Mouse (Mus musculus) adrenal gland, postnatal 10 days (tissue): ENCODE data around the gene Plcz1. TPM values are rescaled to one million over a fixed set of nuclear protein-coding genes. Genes with fewer than 3 reads are reported as not detected.
A peak's percentile ranks its signal among the peaks of the same experiment; 100 is the strongest.

Experiments used
- DNase-seq: peaks from one replicate; pipeline ENCODE4 v3.0.0; 2021; ENCODE audit warnings: mixed read lengths
- long read RNA-seq, 2 experiments: library from polyadenylated mRNA; stranded (forward); transcript quantifications; one replicate each; pipeline ENCODE4 v2.0.0; 2021
- total RNA-seq, 2 experiments: library from RNA; stranded (reverse); gene quantifications; 2 replicates each; pipeline ENCODE4 v1.2.3; 2021

Gene Plcz1
- total RNA-seq = not detected
- long read RNA-seq, experiment 1 = 0 reads
- long read RNA-seq, experiment 2 = 0 reads

GRCm38 (mm10) chr6:140041357-140041756, at the start of gene Plcz1:
Plcz1 (minus strand) TSS chr6:140041457.
- no peak for DNase-seq

- DNase-seq = no peak
These were observed 48.6 kb upstream of the Plcz1 start for GRCm38 (mm10) chr6:140089855-140090254.

- peak; percentile 16 for DNase-seq
These were observed 40.5 kb upstream of the Plcz1 start for GRCm38 (mm10) chr6:140081739-140082138.

GRCm38 (mm10) chr6:140080933-140081332, 39.7 kb upstream of the Plcz1 start:
- DNase-seq = no peak

- DNase-seq = no peak
These were observed 27.9 kb upstream of the Plcz1 start for GRCm38 (mm10) chr6:140069177-140069576.

- DNase-seq = no peak
These were observed 13.1 kb upstream of the Plcz1 start for GRCm38 (mm10) chr6:140054271-140054928.

- peak; percentile 23 for DNase-seq
These were observed 10.2 kb upstream of the Plcz1 start for GRCm38 (mm10) chr6:140051476-140051875.

GRCm38 (mm10) chr6:140040952-140041351, 305 bp downstream of the Plcz1 start, which contains the start of gene Capza3:
Capza3 (plus strand) TSS chr6:140041252.
- DNase-seq = no peak

- no peak for DNase-seq
These were observed 16.9 kb downstream of the Plcz1 start for GRCm38 (mm10) chr6:140024404-140024803.

GRCm38 (mm10) chr6:140005181-140005580, 36.1 kb downstream of the Plcz1 start:
- no peak for DNase-seq

GRCm38 (mm10) chr6:139989597-139989996, 51.7 kb downstream of the Plcz1 start:
- no peak for DNase-seq

GRCm38 (mm10) chr6:139989075-139989474, 52.2 kb downstream of the Plcz1 start:
- DNase-seq = no peak

GRCm38 (mm10) chr6:139986564-139986963, 54.7 kb downstream of the Plcz1 start:
- no peak for DNase-seq

- no peak for DNase-seq
These were observed 57.2 kb downstream of the Plcz1 start for GRCm38 (mm10) chr6:139984069-139984468.

GRCm38 (mm10) chr6:139981061-139981460, 60.2 kb downstream of the Plcz1 start:
- DNase-seq = no peak

- no peak for DNase-seq
These were observed 63.1 kb downstream of the Plcz1 start for GRCm38 (mm10) chr6:139978114-139978513.

GRCm38 (mm10) chr6:139974668-139975067, 66.6 kb downstream of the Plcz1 start:
- DNase-seq = no peak

- no peak for DNase-seq
These were observed 69.5 kb downstream of the Plcz1 start for GRCm38 (mm10) chr6:139971608-139972298.

GRCm38 (mm10) chr6:139966684-139967083, 74.6 kb downstream of the Plcz1 start:
- no peak for DNase-seq

- DNase-seq = no peak
These were observed 76.4 kb downstream of the Plcz1 start for GRCm38 (mm10) chr6:139964895-139965294.

- no peak for DNase-seq
These were observed 77.5 kb downstream of the Plcz1 start for GRCm38 (mm10) chr6:139963775-139964174.

GRCm38 (mm10) chr6:139957531-139958241, 83.6 kb downstream of the Plcz1 start:
- DNase-seq = peak; percentile 37

- DNase-seq = peak; percentile 41
These were observed 87.7 kb downstream of the Plcz1 start for GRCm38 (mm10) chr6:139953596-139953995.
